Mouse (Mus musculus) right cerebral cortex, postnatal 14 days (tissue): Measurements from ENCODE around the gene Taar8c.
"Not testable (repeated sequence)": the region's sequence is repeated elsewhere in the genome, so short reads cannot be mapped to it uniquely, and the experiment has no call there.

Experiments
- DNase-seq: peaks from one replicate; pipeline ENCODE4 v3.0.0; 2022

The Taar8c gene

GRCm38 (mm10) chr10:24101812-24102211 is at the start of gene Taar8c:
Gene Taar8c (minus strand): TSS chr10:24101912.
- not testable (repeated sequence) for DNase-seq

GRCm38 (mm10) chr10:24150086-24150485 is 48.4 kb upstream of the Taar8c start:
- no peak for DNase-seq

- DNase-seq: peak; percentile 92
These were observed 47.5 kb upstream of the Taar8c start, which contains the start of gene Stx7 for GRCm38 (mm10) chr10:24149135-24149781. Gene Stx7 (plus strand): TSS chr10:24149302.

- no peak for DNase-seq
These were observed 41.0 kb upstream of the Taar8c start for GRCm38 (mm10) chr10:24142735-24143134.

GRCm38 (mm10) chr10:24138623-24139261 is 37.0 kb upstream of the Taar8c start:
- DNase-seq: no peak

GRCm38 (mm10) chr10:24134071-24134645 is 32.4 kb upstream of the Taar8c start:
- no peak for DNase-seq

- no peak for DNase-seq
These were observed 31.4 kb upstream of the Taar8c start for GRCm38 (mm10) chr10:24133132-24133531.

- DNase-seq: no peak
These were observed 30.6 kb upstream of the Taar8c start for GRCm38 (mm10) chr10:24132273-24132672.

GRCm38 (mm10) chr10:24131451-24132262 is 29.9 kb upstream of the Taar8c start:
- peak; percentile 48 for DNase-seq

GRCm38 (mm10) chr10:24111116-24111778 is 9.5 kb upstream of the Taar8c start:
- DNase-seq: peak; percentile 26

- not testable (repeated sequence) for DNase-seq
These were observed 7.7 kb upstream of the Taar8c start, which contains the start of gene Taar9 for GRCm38 (mm10) chr10:24109434-24109833. Gene Taar9 (minus strand): TSS chr10:24109534.

GRCm38 (mm10) chr10:24108236-24108635 is 6.5 kb upstream of the Taar8c start:
- no peak for DNase-seq

GRCm38 (mm10) chr10:24107747-24108146 is 6.0 kb upstream of the Taar8c start:
- DNase-seq: no peak

GRCm38 (mm10) chr10:24103299-24103698 is 1.6 kb upstream of the Taar8c start:
- DNase-seq: not testable (repeated sequence)

- DNase-seq: not testable (repeated sequence)
These were observed 4.7 kb downstream of the Taar8c start for GRCm38 (mm10) chr10:24097010-24097409.

GRCm38 (mm10) chr10:24092194-24092593 is 9.5 kb downstream of the Taar8c start, which contains the start of gene Taar8b:
Gene Taar8b (minus strand): TSS chr10:24092294.
- no peak for DNase-seq

GRCm38 (mm10) chr10:24087168-24087567 is 14.5 kb downstream of the Taar8c start:
- no peak for DNase-seq

- DNase-seq: no peak
These were observed 15.2 kb downstream of the Taar8c start for GRCm38 (mm10) chr10:24086555-24086954.

- DNase-seq: no peak
These were observed 15.8 kb downstream of the Taar8c start for GRCm38 (mm10) chr10:24085936-24086335.

- DNase-seq: peak; percentile 35
These were observed 21.5 kb downstream of the Taar8c start for GRCm38 (mm10) chr10:24080166-24080565.

- DNase-seq: not testable (repeated sequence)
These were observed 25.5 kb downstream of the Taar8c start, which contains the start of gene Taar8a for GRCm38 (mm10) chr10:24076200-24076599. Gene Taar8a (plus strand): TSS chr10:24076500.

- DNase-seq: not testable (repeated sequence)
These were observed 27.0 kb downstream of the Taar8c start for GRCm38 (mm10) chr10:24074751-24075150.
